Mouse (Mus musculus) midbrain, embryonic 11.5 days (tissue): ENCODE results near the gene Castor2. TPM values are rescaled to one million over a fixed set of nuclear protein-coding genes. Genes with fewer than 3 reads are reported as not detected.
A peak's percentile ranks its signal among the peaks of the same experiment; 100 is the strongest.

ENCODE experiments used
- ATAC-seq: fragments of 200-750 bp; cut with Nextera tagmentation; 2 replicates; pipeline ENCODE4 v1.8.0; 2017; ENCODE audit warnings: moderate TSS enrichment, moderate library complexity; ENCODE audit not compliant: low FRiP score
- DNase-seq: peaks from one replicate; pipeline ENCODE4 v3.0.0; 2015; ENCODE audit warnings: low spot score; ENCODE audit errors: missing footprints
- H3K27ac ChIP-seq: fragments of 300-500 bp; sonication (generic); 2 replicates; pipeline ENCODE4 v1.5.1; 2014; ENCODE audit warnings: low read depth, low read length
- H3K27me3 ChIP-seq: fragments of 300-500 bp; sonication (generic); 2 replicates; pipeline ENCODE4 v1.6.1; 2014; ENCODE audit warnings: mild to moderate bottlenecking, low read length, moderate library complexity, mixed read lengths; ENCODE audit not compliant: control insufficient read depth, insufficient read depth
- H3K36me3 ChIP-seq: fragments of 300-500 bp; sonication (generic); 2 replicates; pipeline ENCODE4 v1.6.1; 2014; ENCODE audit warnings: mild to moderate bottlenecking, low read length, moderate library complexity, mixed read lengths; ENCODE audit not compliant: control insufficient read depth, insufficient read depth
- H3K4me1 ChIP-seq: fragments of 300-500 bp; sonication (generic); 2 replicates; pipeline ENCODE4 v1.6.1; 2014; ENCODE audit warnings: low read length; ENCODE audit not compliant: control insufficient read depth, insufficient read depth
- H3K4me2 ChIP-seq: fragments of 300-500 bp; sonication (generic); 2 replicates; pipeline ENCODE4 v1.6.1; 2014; ENCODE audit warnings: mild to moderate bottlenecking, moderate library complexity
- H3K4me3 ChIP-seq: fragments of 300-500 bp; sonication (generic); 2 replicates; pipeline ENCODE4 v1.5.1; 2014; ENCODE audit warnings: low read depth, low read length
- H3K9ac ChIP-seq: fragments of 300-500 bp; sonication (generic); 2 replicates; pipeline ENCODE4 v1.6.1; 2014; ENCODE audit warnings: low read length
- H3K9me3 ChIP-seq: fragments of 300-500 bp; sonication (generic); 2 replicates; pipeline ENCODE4 v1.6.1; 2016; ENCODE audit warnings: low read length; ENCODE audit not compliant: control insufficient read depth
- WGBS: fragments of 180-500 bp; shearing (Covaris S2); extraction: QIAGEN DNeasy Blood & Tissue Kit; methylation state at CpG from one replicate; pipeline ENCODE4 v1.1.7; 2014; 5-methylcytosine and 5-hydroxymethylcytosine counted together
- polyA plus RNA-seq: library from polyadenylated mRNA; unstranded; fragments of >200 nt; fragmentation: Nextera tagmentation; extraction: Ambion mirVana; gene quantifications from 2 replicates; pipeline ENCODE4 v1.2.1, GENCODE M21; 2014

Gene Castor2
- polyA plus RNA-seq, 1 experiment from 2014 or later = 11.7 TPM

- Histone ChIP-seq H3K27me3 (no peaks in the 10 kb centered on the region), H3K4me1 (peaks cover 6% of the 10 kb centered on the region), H3K9me3 (no peaks in the 10 kb centered on the region), H3K4me3 (peak overlapping the region; percentile 70), H3K36me3 (no peaks in the 10 kb centered on the region), H3K9ac (peak overlapping the region; percentile 87), H3K27ac (no peak overlapping the region), H3K4me2 (peak overlapping the region; percentile 89)
- DNase-seq = peak; percentile 86
- peak; percentile 31; the same call in 1 of the 2 replicates for ATAC-seq
- 2% methylated on average over 17 of the region's 17 CpGs for WGBS
Measured at GRCm38 (mm10) chr5:134100232-134100771, 791 bp downstream of the Castor2 start.

- H3K4me1 ChIP-seq = peaks cover 6% of the 10 kb centered on the region
- H3K9me3 ChIP-seq = no peaks in the 10 kb centered on the region
- H3K36me3 ChIP-seq = no peaks in the 10 kb centered on the region
- H3K9ac ChIP-seq = 0 out of 2 replicates have a peak overlapping the region, but pooled peaks have one; percentile 5
- WGBS = 62% methylated on average over 5 of the region's 5 CpGs
- no peak overlapping the region for H3K4me3 ChIP-seq
- no peak for DNase-seq
- ATAC-seq = no peak
- H3K27ac ChIP-seq = no peak overlapping the region
- H3K27me3 ChIP-seq = no peaks in the 10 kb centered on the region
- H3K4me2 ChIP-seq = peak overlapping the region; percentile 89
Measured at GRCm38 (mm10) chr5:134101322-134101721, 1.8 kb downstream of the Castor2 start.

GRCm38 (mm10) chr5:134101883-134102282 is 2.4 kb downstream of the Castor2 start:
- Histone ChIP-seq H3K4me1 (peaks cover 6% of the 10 kb centered on the region), H3K4me2 (no peak overlapping the region; the same call in 1 of the 2 replicates), H3K4me3 (no peak overlapping the region), H3K27ac (no peak overlapping the region), H3K9me3 (no peaks in the 10 kb centered on the region), H3K9ac (no peak overlapping the region), H3K27me3 (no peaks in the 10 kb centered on the region), H3K36me3 (no peaks in the 10 kb centered on the region)
- 43% methylated on average over 5 of the region's 5 CpGs for WGBS
- ATAC-seq (no peak), DNase-seq (no peak)

GRCm38 (mm10) chr5:134102720-134103119 is 3.2 kb downstream of the Castor2 start:
- Histone ChIP-seq H3K27ac (no peak overlapping the region), H3K4me1 (peaks cover 6% of the 10 kb centered on the region), H3K4me2 (no peak overlapping the region), H3K4me3 (no peak overlapping the region), H3K36me3 (no peaks in the 10 kb centered on the region), H3K9ac (no peak overlapping the region), H3K9me3 (no peaks in the 10 kb centered on the region), H3K27me3 (no peaks in the 10 kb centered on the region)
- WGBS = 75% methylated on average over 6 of the region's 6 CpGs
- ATAC-seq (no peak), DNase-seq (no peak)

GRCm38 (mm10) chr5:134105829-134106228 is 6.3 kb downstream of the Castor2 start:
- ATAC-seq (no peak), DNase-seq (no peak)
- Histone ChIP-seq H3K9me3 (no peaks in the 10 kb centered on the region), H3K27ac (no peak overlapping the region), H3K4me1 (peaks cover 6% of the 10 kb centered on the region), H3K27me3 (no peaks in the 10 kb centered on the region), H3K4me2 (no peak overlapping the region), H3K36me3 (0 out of 2 replicates have a peak, but pooled peaks cover 4% of the 10 kb centered on the region), H3K4me3 (no peak overlapping the region), H3K9ac (no peak overlapping the region)
- WGBS = 96% methylated on average over 8 of the region's 8 CpGs

GRCm38 (mm10) chr5:134114981-134115380 is 15.5 kb downstream of the Castor2 start:
- Histone ChIP-seq H3K9ac (no peak overlapping the region), H3K4me1 (no peaks in the 10 kb centered on the region), H3K4me2 (no peak overlapping the region), H3K9me3 (no peaks in the 10 kb centered on the region), H3K4me3 (no peak overlapping the region), H3K36me3 (no peaks in the 10 kb centered on the region), H3K27ac (no peak overlapping the region), H3K27me3 (no peaks in the 10 kb centered on the region)
- DNase-seq (no peak), ATAC-seq (no peak)
- 83% methylated on average over 5 of the region's 5 CpGs for WGBS

- Histone ChIP-seq H3K9ac (no peak overlapping the region), H3K4me1 (no peaks in the 10 kb centered on the region), H3K27me3 (no peaks in the 10 kb centered on the region), H3K9me3 (no peaks in the 10 kb centered on the region), H3K4me2 (no peak overlapping the region), H3K36me3 (no peaks in the 10 kb centered on the region), H3K4me3 (no peak overlapping the region), H3K27ac (no peak overlapping the region)
- DNase-seq (no peak), ATAC-seq (no peak)
- 91% methylated on average over 7 of the region's 7 CpGs for WGBS
Measured at GRCm38 (mm10) chr5:134115639-134116259, 16.2 kb downstream of the Castor2 start.

- Histone ChIP-seq H3K4me3 (no peak overlapping the region), H3K27me3 (no peaks in the 10 kb centered on the region), H3K9ac (no peak overlapping the region), H3K4me1 (no peaks in the 10 kb centered on the region), H3K36me3 (no peaks in the 10 kb centered on the region), H3K27ac (no peak overlapping the region), H3K4me2 (no peak overlapping the region), H3K9me3 (no peaks in the 10 kb centered on the region)
- DNase-seq (no peak), ATAC-seq (no peak)
- 93% methylated on average over 15 of the region's 15 CpGs for WGBS
Measured at GRCm38 (mm10) chr5:134118798-134119407, 19.4 kb downstream of the Castor2 start.

GRCm38 (mm10) chr5:134119481-134120120 is 20.1 kb downstream of the Castor2 start:
- H3K36me3 ChIP-seq = no peaks in the 10 kb centered on the region
- no peak overlapping the region for H3K4me2 ChIP-seq
- H3K9me3 ChIP-seq = no peaks in the 10 kb centered on the region
- H3K4me3 ChIP-seq = no peak overlapping the region
- no peaks in the 10 kb centered on the region for H3K27me3 ChIP-seq
- ATAC-seq (no peak), DNase-seq (no peak)
- H3K4me1 ChIP-seq = no peaks in the 10 kb centered on the region
- no peak overlapping the region for H3K27ac ChIP-seq
- no peak overlapping the region for H3K9ac ChIP-seq
- WGBS = 78% methylated on average over 10 of the region's 10 CpGs
